Mouse (Mus musculus) ovary, adult 18-20 months (tissue): ENCODE results near the gene Ubr2.

Experiments
- DNase-seq: peaks from one replicate; pipeline ENCODE4 v3.0.0; 2022; ENCODE audit warnings: low spot score, mixed read lengths

Ubr2 gene

DNA sequence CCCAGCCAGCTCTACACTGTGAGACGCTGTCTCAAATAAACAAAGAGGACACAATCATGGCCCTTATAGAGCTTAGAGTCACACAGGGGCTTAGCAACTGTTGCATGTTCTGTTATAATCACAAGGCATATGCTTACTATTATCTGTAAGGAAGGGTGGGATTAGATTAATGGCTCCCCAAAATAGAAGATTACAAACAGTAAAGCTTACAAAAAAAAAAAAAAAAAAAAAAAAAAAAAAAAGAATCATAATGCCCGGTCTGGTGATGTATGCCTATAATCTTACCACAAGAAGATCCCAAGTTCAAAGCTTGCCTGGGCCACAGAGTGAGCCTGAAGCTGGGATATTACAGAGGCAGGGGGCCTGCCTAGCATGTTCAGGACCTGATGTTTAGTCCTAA is 130.0 kb downstream of the Ubr2 start:
- no peak for DNase-seq

DNA sequence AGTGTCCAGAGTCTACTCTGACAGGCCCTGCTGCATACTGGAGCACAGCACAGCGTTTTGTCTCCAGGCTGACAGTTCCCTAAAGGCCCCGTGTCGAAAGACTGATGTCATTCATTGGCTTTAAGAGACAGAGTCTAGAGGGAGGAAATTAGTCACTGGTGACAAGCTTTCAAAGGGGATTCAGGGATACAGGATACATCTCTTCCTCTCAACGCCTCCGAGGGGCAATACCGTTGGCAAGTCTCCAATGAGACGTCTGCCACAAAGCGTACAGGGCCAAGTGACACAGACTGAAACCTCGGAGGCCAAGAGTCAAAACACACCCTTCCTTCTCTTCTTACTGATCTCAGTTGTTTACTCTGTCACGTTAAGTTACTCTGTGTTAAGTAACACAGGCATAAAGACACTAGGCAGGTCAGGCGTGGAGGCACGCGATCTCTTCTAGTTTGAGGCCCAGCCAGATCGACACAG is 130.5 kb downstream of the Ubr2 start:
- no peak for DNase-seq
